Mouse (Mus musculus) kidney, postnatal 0 days (tissue): Measurements from ENCODE around the gene Gm28308. TPM values are rescaled to one million over a fixed set of nuclear protein-coding genes. Genes with fewer than 3 reads are reported as not detected.

ENCODE experiments used
- ATAC-seq: fragments of 200-750 bp; cut with Nextera tagmentation; replicated peaks from 2 replicates; pipeline ENCODE4 v1.8.0; 2017; ENCODE audit warnings: low read depth, moderate number of reproducible peaks, moderate TSS enrichment, moderate library complexity; ENCODE audit not compliant: low FRiP score
- DNase-seq: peaks from one replicate; pipeline ENCODE4 v3.0.0-alpha.2; 2016; ENCODE audit warnings: low spot score
- H3K27ac ChIP-seq: fragments of 300-500 bp; sonication (generic); 2 replicates; pipeline ENCODE4 v1.5.1; 2014; ENCODE audit warnings: mild to moderate bottlenecking
- H3K27me3 ChIP-seq: fragments of 300-500 bp; sonication (generic); 2 replicates; pipeline ENCODE4 v1.6.1; 2014; ENCODE audit warnings: low read length, mixed read lengths; ENCODE audit not compliant: insufficient read depth
- H3K36me3 ChIP-seq: fragments of 300-500 bp; sonication (generic); 2 replicates; pipeline ENCODE4 v1.6.1; 2014; ENCODE audit warnings: low read length, mixed read lengths; ENCODE audit not compliant: insufficient read depth
- H3K4me1 ChIP-seq: fragments of 300-500 bp; sonication (generic); replicated peaks from 2 replicates; pipeline ENCODE4 v1.6.1; 2014; ENCODE audit warnings: antibody characterized with exemption, low read length, mixed read lengths; ENCODE audit not compliant: insufficient read depth
- H3K4me2 ChIP-seq: fragments of 300-500 bp; sonication (generic); 2 replicates; pipeline ENCODE4 v1.6.1; 2014; ENCODE audit warnings: mild to moderate bottlenecking, low read length, moderate library complexity, mixed read lengths
- H3K4me3 ChIP-seq: fragments of 300-500 bp; sonication (generic); replicated peaks from 2 replicates; pipeline ENCODE4 v1.5.1; 2014; ENCODE audit warnings: low read depth, low read length
- H3K9ac ChIP-seq: fragments of 300-500 bp; sonication (generic); 2 replicates; pipeline ENCODE4 v1.6.1; 2014; ENCODE audit warnings: low read depth, low read length
- H3K9me3 ChIP-seq: fragments of 300-500 bp; sonication (generic); replicated peaks from 2 replicates; pipeline ENCODE4 v1.6.1; 2016; ENCODE audit warnings: low read length, inconsistent platforms, mixed read lengths
- CTCF ChIP-seq: IDR thresholded peaks from 2 replicates; pipeline ENCODE4 v1.5.1; 2016; ENCODE audit warnings: antibody characterized with exemption, low read depth, mild to moderate bottlenecking, moderate library complexity
- WGBS: fragments of 180-500 bp; shearing (Covaris S2); extraction: QIAGEN DNeasy Blood & Tissue Kit; methylation state at CpG from one replicate; pipeline ENCODE4 v1.1.7; 2014; 5-methylcytosine and 5-hydroxymethylcytosine counted together
- polyA plus RNA-seq: library from polyadenylated mRNA; unstranded; fragments of >200 nt; fragmentation: Nextera tagmentation; extraction: Ambion mirVana; gene quantifications from 2 replicates; pipeline ENCODE4 v1.2.1, GENCODE M21; 2015

Gene Gm28308
- polyA plus RNA-seq, 1 experiment from 2014 or later: 2.1 TPM

- Histone ChIP-seq H3K27ac (peak within 1 kb of the TSS; percentile 90), H3K4me2 (peak within 1 kb of the TSS; percentile 100), H3K36me3 (0 out of 2 replicates have a peak, but pooled peaks cover 3% of the 10 kb centered on the region), H3K9ac (peak within 1 kb of the TSS; percentile 95), H3K9me3 (no peaks in the 10 kb centered on the region), H3K27me3 (no peaks in the 10 kb centered on the region), H3K4me1 (peaks cover 54% of the 10 kb centered on the region), H3K4me3 (peak within 1 kb of the TSS; percentile 64)
- ATAC-seq (peak; percentile 41), DNase-seq (peak; percentile 91)
- 2% methylated on average over 89 of the region's 102 CpGs for WGBS
- no peak for TF ChIP-seq CTCF
Measured at GRCm38 (mm10) chr6:52190906-52191810, 22.0 kb downstream of the Gm28308 start, which contains the start of gene Hoxa4. TSS of gene Hoxa4 (minus strand) at chr6:52191753.

- H3K27me3 ChIP-seq: no peaks in the 10 kb centered on the region
Measured at GRCm38 (mm10) chr6:52190410-52190809, 22.7 kb downstream of the Gm28308 start.

DNA sequence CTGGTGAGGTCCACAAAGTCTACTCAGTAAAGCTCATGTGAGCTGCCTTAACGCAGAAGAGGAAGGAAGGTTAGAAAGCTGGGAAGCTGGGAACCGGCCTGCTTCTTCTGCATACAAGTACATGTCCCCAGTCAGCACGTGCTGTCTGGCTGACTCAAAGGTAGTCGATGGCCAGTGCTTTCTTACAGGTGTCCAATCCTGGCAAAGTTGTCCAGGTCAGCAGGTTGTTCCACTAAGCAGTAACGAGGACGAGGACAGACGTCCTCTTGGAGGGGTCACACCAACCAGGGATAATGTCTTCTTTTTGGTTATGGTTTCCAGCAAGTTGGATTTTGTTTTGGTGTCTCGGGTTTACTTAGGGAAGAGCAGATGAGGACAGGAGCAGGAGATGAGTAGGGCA lies 23.2 kb downstream of the Gm28308 start:
- no peak for ATAC-seq
- H3K4me2 ChIP-seq: peak overlapping the region; percentile 100
- H3K36me3 ChIP-seq: 0 out of 2 replicates have a peak, but pooled peaks cover 3% of the 10 kb centered on the region
- no peak overlapping the region for H3K4me3 ChIP-seq
- TF ChIP-seq CTCF: no peak
- no peak for DNase-seq
- no peaks in the 10 kb centered on the region for H3K9me3 ChIP-seq
- WGBS: 37% methylated on average over 8 of the region's 8 CpGs
- no peak overlapping the region for H3K9ac ChIP-seq
- peak overlapping the region; percentile 90; the same call in 1 of the 2 replicates for H3K27ac ChIP-seq
- H3K27me3 ChIP-seq: no peaks in the 10 kb centered on the region
- peaks cover 65% of the 10 kb centered on the region for H3K4me1 ChIP-seq

More at GRCm38 (mm10) chr6:52190410-52190809, 22.7 kb downstream of the Gm28308 start:
- H3K4me2 ChIP-seq: peak overlapping the region; percentile 100
- peak overlapping the region; percentile 90 for H3K27ac ChIP-seq
- H3K9ac ChIP-seq: no peak overlapping the region; the same call in 1 of the 2 replicates
- DNase-seq: peak; percentile 72
- 8% methylated on average over 23 of the region's 23 CpGs for WGBS
- no peak for TF ChIP-seq CTCF
- H3K4me3 ChIP-seq: peak overlapping the region; percentile 64
- H3K9me3 ChIP-seq: no peaks in the 10 kb centered on the region
- ATAC-seq: no peak
- H3K4me1 ChIP-seq: peaks cover 61% of the 10 kb centered on the region
- H3K36me3 ChIP-seq: 0 out of 2 replicates have a peak, but pooled peaks cover 3% of the 10 kb centered on the region

DNA sequence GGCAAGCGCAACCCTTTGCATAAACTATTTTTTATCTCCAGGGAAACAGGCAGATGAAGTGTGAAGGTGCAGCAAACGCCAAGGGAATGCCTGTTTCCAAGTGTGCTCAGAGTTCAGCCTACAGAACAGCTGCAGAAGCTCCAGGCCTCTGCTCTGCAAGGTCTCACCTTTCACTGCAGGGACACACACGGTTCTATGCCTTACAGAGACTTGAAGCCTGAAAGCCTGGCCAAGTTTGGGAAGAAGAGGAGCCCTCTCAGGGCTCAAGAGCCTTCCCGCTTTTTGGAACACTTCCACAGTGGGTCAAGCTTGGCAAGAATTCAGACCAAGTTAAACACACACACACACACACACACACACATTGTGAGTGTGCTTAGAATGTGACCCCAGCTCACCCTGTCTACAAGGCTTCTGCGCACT lies 24.0 kb downstream of the Gm28308 start:
- DNase-seq (peak; percentile 71), ATAC-seq (no peak)
- H3K9ac ChIP-seq: no peak overlapping the region
- H3K27ac ChIP-seq: peak overlapping the region; percentile 90; the same call in 1 of the 2 replicates
- H3K9me3 ChIP-seq: no peaks in the 10 kb centered on the region
- 28% methylated on average over 5 of the region's 5 CpGs for WGBS
- no peak overlapping the region for H3K4me3 ChIP-seq
- 0 out of 2 replicates have a peak overlapping the region, but pooled peaks have one; percentile 5 for H3K4me2 ChIP-seq
- H3K4me1 ChIP-seq: peaks cover 65% of the 10 kb centered on the region
- TF ChIP-seq CTCF: no peak
- 0 out of 2 replicates have a peak, but pooled peaks cover 3% of the 10 kb centered on the region for H3K36me3 ChIP-seq
- no peaks in the 10 kb centered on the region for H3K27me3 ChIP-seq

- ATAC-seq (no peak), DNase-seq (no peak)
- no peaks in the 10 kb centered on the region for H3K27me3 ChIP-seq
- no peaks in the 10 kb centered on the region for H3K9me3 ChIP-seq
- no peak overlapping the region for H3K4me2 ChIP-seq
- no peak overlapping the region for H3K9ac ChIP-seq
- H3K4me3 ChIP-seq: no peak overlapping the region
- 0 out of 2 replicates have a peak, but pooled peaks cover 3% of the 10 kb centered on the region for H3K36me3 ChIP-seq
- peak; percentile 50 for TF ChIP-seq CTCF
- H3K27ac ChIP-seq: no peak overlapping the region
- peaks cover 77% of the 10 kb centered on the region for H3K4me1 ChIP-seq
- 77% methylated on average over 1 of the region's 1 CpGs for WGBS
Measured at GRCm38 (mm10) chr6:52186500-52186899, 26.6 kb downstream of the Gm28308 start.

- no peaks in the 10 kb centered on the region for H3K9me3 ChIP-seq
- no peak for TF ChIP-seq CTCF
- 0 out of 2 replicates have a peak, but pooled peaks cover 6% of the 10 kb centered on the region for H3K36me3 ChIP-seq
- no peak for ATAC-seq
- peak overlapping the region; percentile 2; the same call in 1 of the 2 replicates for H3K27ac ChIP-seq
- no peaks in the 10 kb centered on the region for H3K27me3 ChIP-seq
- H3K9ac ChIP-seq: no peak overlapping the region
- peaks cover 84% of the 10 kb centered on the region for H3K4me1 ChIP-seq
- WGBS: 39% methylated on average over 3 of the region's 3 CpGs
- DNase-seq: no peak
- 0 out of 2 replicates have a peak overlapping the region, but pooled peaks have one; percentile 1 for H3K4me2 ChIP-seq
- no peak overlapping the region for H3K4me3 ChIP-seq
Measured at GRCm38 (mm10) chr6:52185834-52186233, 27.3 kb downstream of the Gm28308 start.
